Comparison of ENCODE assay signal across 8 mouse cellular contexts in genomic region chr10:93162972-93163660, GRCm38 (mm10). TPM values are rescaled to one million over a fixed set of nuclear protein-coding genes. Genes with fewer than 3 reads are reported as not detected.
DNase-seq lines count a peak whose midpoint lies in the region; ATAC-seq and TF ChIP-seq lines count a peak whose summit lies in the region.

No protein-coding gene starts in this region.

- no peak for TF ChIP-seq EP300 in lung, postnatal 0 days (IDR thresholded peaks at IDR 0.05)
- no peak for TF ChIP-seq EP300 in stomach, postnatal 0 days (optimal IDR thresholded peaks at IDR 0.05)

- peaks cover 6% of the 10 kb centered on the region; the same call in 1 of the 2 replicates for H3K4me1 ChIP-seq in lung, postnatal 0 days (ENCODE audit: insufficient read depth, low read depth, low read length)
- peaks cover 46% of the 10 kb centered on the region for H3K4me1 ChIP-seq in liver, embryonic 11.5 days (replicated peaks; ENCODE audit: control insufficient read depth, insufficient read depth, low read length)
- peaks cover 3% of the 10 kb centered on the region for H3K4me1 ChIP-seq in stomach, postnatal 0 days (replicated peaks; ENCODE audit: control insufficient read depth, insufficient read depth)

- H3K27ac ChIP-seq in lung, postnatal 0 days (ENCODE audit: low read length), result no peak overlapping the region
- no peak overlapping the region for H3K27ac ChIP-seq in liver, embryonic 11.5 days (ENCODE audit: low read depth, low read length)
- no peak overlapping the region for H3K27ac ChIP-seq in stomach, postnatal 0 days (replicated peaks)

- no peak for ATAC-seq in lung, postnatal 0 days
- no peak for ATAC-seq in liver, embryonic 11.5 days (replicated peaks; ENCODE audit: low FRiP score)
- no peak for ATAC-seq in stomach, postnatal 0 days (ENCODE audit: low FRiP score, low TSS enrichment)

- peak; percentile 31 for DNase-seq in cerebellum, adult 9-10 months
- no peak for DNase-seq in cerebellum, postnatal 25 days
- no peak for DNase-seq in lung, postnatal 0 days (ENCODE audit: low spot score)
- no peak for DNase-seq in lung, adult 18-20 months
- DNase-seq in liver, embryonic 11.5 days (ENCODE audit: low spot score), result no peak
- DNase-seq in stomach, postnatal 0 days (ENCODE audit: low spot score), result no peak
- no peak for DNase-seq in left cerebral cortex, postnatal 14 days (ENCODE audit: low spot score in 2 of 2)
- no peak for DNase-seq in cerebellum, adult 18-20 months

- peak overlapping the region; percentile 94; the same call in 1 of the 2 replicates for H3K4me3 ChIP-seq in lung, postnatal 0 days (ENCODE audit: low read depth, low read length)
- peak overlapping the region; percentile 99 for H3K4me3 ChIP-seq in liver, embryonic 11.5 days (ENCODE audit: low read depth, low read length)
- H3K4me3 ChIP-seq in stomach, postnatal 0 days (ENCODE audit: low read depth, low read length), result no peak overlapping the region

- H3K4me2 ChIP-seq in lung, postnatal 0 days (replicated peaks; ENCODE audit: low read depth, low read length), result peak overlapping the region; percentile 66
- H3K4me2 ChIP-seq in liver, embryonic 11.5 days, result peak overlapping the region; percentile 87
- H3K4me2 ChIP-seq in stomach, postnatal 0 days (replicated peaks; ENCODE audit: low read depth), result peak overlapping the region; percentile 77

- TF ChIP-seq CTCF in lung, postnatal 0 days (IDR thresholded peaks at IDR 0.05), result no peak
- no peak for TF ChIP-seq CTCF in stomach, postnatal 0 days (IDR thresholded peaks at IDR 0.05; ENCODE audit: low read depth)

- H3K9ac ChIP-seq in lung, postnatal 0 days (replicated peaks; ENCODE audit: low read depth), result no peak overlapping the region
- 0 out of 2 replicates have a peak overlapping the region, but pooled peaks have one; percentile 14 for H3K9ac ChIP-seq in liver, embryonic 11.5 days (ENCODE audit: low read depth, low read length)
- no peak overlapping the region for H3K9ac ChIP-seq in stomach, postnatal 0 days (ENCODE audit: low read length)

- H3K36me3 ChIP-seq in lung, postnatal 0 days (ENCODE audit: insufficient read depth, low read length), result no peaks in the 10 kb centered on the region
- no peaks in the 10 kb centered on the region for H3K36me3 ChIP-seq in liver, embryonic 11.5 days (ENCODE audit: control insufficient read depth, insufficient read depth, low read length)
- H3K36me3 ChIP-seq in stomach, postnatal 0 days (ENCODE audit: control insufficient read depth, insufficient read depth, low read length), result no peaks in the 10 kb centered on the region

- H3K27me3 ChIP-seq in lung, postnatal 0 days (replicated peaks; ENCODE audit: insufficient read depth, low read length), result no peaks in the 10 kb centered on the region
- no peaks in the 10 kb centered on the region for H3K27me3 ChIP-seq in liver, embryonic 11.5 days (replicated peaks; ENCODE audit: control insufficient read depth, insufficient read depth, low read length)
- no peaks in the 10 kb centered on the region for H3K27me3 ChIP-seq in stomach, postnatal 0 days (ENCODE audit: control insufficient read depth, insufficient read depth, low read length)

- no peaks in the 10 kb centered on the region for H3K9me3 ChIP-seq in lung, postnatal 0 days (ENCODE audit: low read length)
- H3K9me3 ChIP-seq in liver, embryonic 11.5 days (ENCODE audit: control insufficient read depth, low read length), result no peaks in the 10 kb centered on the region
- no peaks in the 10 kb centered on the region for H3K9me3 ChIP-seq in stomach, postnatal 0 days (ENCODE audit: control insufficient read depth, low read length)

- WGBS in lung, postnatal 0 days, result 49% methylated on average over 7 of the region's 7 CpGs
- 56% methylated on average over 7 of the region's 7 CpGs for WGBS in liver, embryonic 11.5 days
- 65% methylated on average over 7 of the region's 7 CpGs for WGBS in stomach, postnatal 0 days

- intact Hi-C loops in left cerebral cortex, postnatal 14 days (cut with DNase I), result loop anchor here (5.0 to 10.0 kb wide), 5 partner anchors 49 to 262 kb away; partner anchors contain the start of gene Cfap54

RNA-seq across cellular contexts. Expression of gene Cdk17, which starts 2.4 kb away (rescaled TPM):
- 12.6 and 15.1 TPM in 2 replicates for polyA plus RNA-seq in lung, postnatal 0 days (2015; fragmentation: Nextera tagmentation; extraction: Ambion mirVana)
- 23.1 and 23.7 TPM in 2 replicates for polyA plus RNA-seq in liver, embryonic 11.5 days (2014; fragmentation: Nextera tagmentation; extraction: Ambion mirVana)
- polyA plus RNA-seq in stomach, postnatal 0 days (2015; fragmentation: Nextera tagmentation; extraction: Ambion mirVana), result 8.2 and 8.6 TPM in 2 replicates
- total RNA-seq in left cerebral cortex, postnatal 14 days (2021), result 100 to 1,000 TPM; 189 to 193 TPM
